9 mouse cellular contexts compared by ENCODE assay signal in genomic region chr14:8095562-8095950, GRCm38 (mm10). TPM values are rescaled to one million over a fixed set of nuclear protein-coding genes. Genes with fewer than 3 reads are reported as not detected.
DNase-seq lines count a peak whose midpoint lies in the region; ATAC-seq and TF ChIP-seq lines count a peak whose summit lies in the region.
"Had no signal": no experiment of that assay in that cellular context is flagged by ENCODE, and none has a peak within 500 bp of the region (broad histone marks: within the 10 kb centered on the region; RNA-seq: fewer than 3 reads in every experiment).

No protein-coding gene starts in this region.

- DNase-seq in adrenal gland, adult (ENCODE audit: inconsistent age in 2 of 2, low spot score in 1 of 2) = peak; percentile 59 to 88
- DNase-seq in adrenal gland, adult 8-10 months = no peak
- DNase-seq in kidney, postnatal 0 days (ENCODE audit: low spot score) = peak; percentile 49
- no peak for DNase-seq in right cerebral cortex, postnatal 4 days
- no peak for DNase-seq in left cerebral cortex, postnatal 10 days (ENCODE audit: extremely low spot score in 1 of 2, low spot score in 2 of 2)
- DNase-seq in Muller cell, postnatal 12 days (ENCODE audit: inconsistent ontology term) = no peak

- H3K9ac ChIP-seq in heart, embryonic 14.5 days (ENCODE audit: low read length) = peak overlapping the region; percentile 46; the same call in 1 of the 2 replicates
- H3K9ac ChIP-seq in kidney, postnatal 0 days (ENCODE audit: low read depth, low read length) = no peak overlapping the region

- H3K79me2 ChIP-seq in macrophage (ENCODE audit: inconsistent target) = peaks cover 21% of the 10 kb centered on the region

- H3K4me2 ChIP-seq in heart, embryonic 14.5 days (ENCODE audit: low read length) = peak overlapping the region; percentile 9; the same call in 1 of the 2 replicates
- peak overlapping the region; percentile 27; the same call in 1 of the 2 replicates for H3K4me2 ChIP-seq in kidney, postnatal 0 days (ENCODE audit: low read length)

- peaks cover 9% of the 10 kb centered on the region for H3K36me3 ChIP-seq in heart, embryonic 14.5 days (ENCODE audit: control insufficient read depth, insufficient read depth, low read length)
- H3K36me3 ChIP-seq in kidney, postnatal 0 days (ENCODE audit: insufficient read depth, low read length) = no peaks in the 10 kb centered on the region
- peaks cover under 1% of the 10 kb centered on the region; the same call in 1 of the 2 replicates for H3K36me3 ChIP-seq in macrophage (ENCODE audit: inconsistent target)

- H3K9me3 ChIP-seq in heart, embryonic 14.5 days (ENCODE audit: control insufficient read depth, low read length) = no peaks in the 10 kb centered on the region
- no peaks in the 10 kb centered on the region for H3K9me3 ChIP-seq in kidney, postnatal 0 days (replicated peaks; ENCODE audit: low read length)
- H3K9me3 ChIP-seq: midbrain, embryonic 10.5 days had no signal

- WGBS in heart, embryonic 14.5 days = 48% methylated on average over 7 of the region's 7 CpGs
- 59% methylated on average over 7 of the region's 7 CpGs for WGBS in kidney, postnatal 0 days
- WGBS in macrophage (ENCODE audit: missing documents) = 30% methylated on average over 7 of the region's 7 CpGs

- peaks cover 4 to 5% of the 10 kb centered on the region in 2 experiments; a peak in 2 of 4 replicates for H3K4me1 ChIP-seq in heart, embryonic 14.5 days (ENCODE audit: control insufficient read depth in 2 of 2, insufficient read depth in 2 of 2, low read length in 2 of 2)
- 0 out of 2 replicates have a peak, but pooled peaks cover 3% of the 10 kb centered on the region for H3K4me1 ChIP-seq in kidney, postnatal 0 days (replicated peaks; ENCODE audit: insufficient read depth, low read length)

- peak overlapping the region; percentile 33 to 53 for H3K27ac ChIP-seq in heart, embryonic 14.5 days (replicated peaks in 1 of 2; ENCODE audit: control insufficient read depth in 1 of 2, insufficient read depth in 1 of 2, low read depth in 2 of 2, low read length in 2 of 2)
- peak overlapping the region; percentile 39; the same call in 1 of the 2 replicates for H3K27ac ChIP-seq in kidney, postnatal 0 days
- peak overlapping the region; percentile 89 for H3K27ac ChIP-seq in macrophage
- H3K27ac ChIP-seq: midbrain, embryonic 10.5 days had no signal

- no peak for ATAC-seq in heart, embryonic 14.5 days (ENCODE audit: insufficient number of reproducible peaks, insufficient read depth, low FRiP score, low read depth)
- no peak for ATAC-seq in kidney, postnatal 0 days (replicated peaks; ENCODE audit: low FRiP score, low read depth)

- H3K27me3 ChIP-seq in heart, embryonic 14.5 days (ENCODE audit: control insufficient read depth, insufficient read depth, low read length) = no peaks in the 10 kb centered on the region
- H3K27me3 ChIP-seq in kidney, postnatal 0 days (ENCODE audit: insufficient read depth, low read length) = no peaks in the 10 kb centered on the region

- intact Hi-C loops in left cerebral cortex, postnatal 10 days (cut with DNase I) = loop anchor here (5.0 kb wide), 1 partner anchor 62 kb away; no protein-coding TSS in a partner anchor

- no peak for TF ChIP-seq CTCF in kidney, postnatal 0 days (IDR thresholded peaks at IDR 0.05; ENCODE audit: low read depth)

- no peak overlapping the region for H3K4me3 ChIP-seq in heart, embryonic 14.5 days (ENCODE audit: control insufficient read depth in 1 of 2, insufficient read depth in 1 of 2, low read depth in 1 of 2, low read length in 2 of 2)
- H3K4me3 ChIP-seq in kidney, postnatal 0 days (replicated peaks; ENCODE audit: low read depth, low read length) = no peak overlapping the region
- H3K4me3 ChIP-seq in macrophage (ENCODE audit: inconsistent target) = no peak overlapping the region; the same call in 1 of the 2 replicates
- H3K4me3 ChIP-seq: midbrain, embryonic 10.5 days had no signal

RNA-seq across cellular contexts. Expression of gene Pxk, which starts 2.5 kb away (rescaled TPM):
- total RNA-seq in adrenal gland, adult 8-10 months (2022) = 10 to 100 TPM; 62.3 to 72.3 (median 68.1) TPM
- polyA plus RNA-seq in heart, embryonic 14.5 days (2014; fragmentation: Nextera tagmentation; extraction: Ambion mirVana) = 30.2 and 32.9 TPM in 2 replicates
- 39.4 and 41.7 TPM in 2 replicates for polyA plus RNA-seq in kidney, postnatal 0 days (2015; fragmentation: Nextera tagmentation; extraction: Ambion mirVana)
- total RNA-seq in macrophage (2018; cell fraction: chromatin; rRNA removed) = 10 to 100 TPM; 37.6 to 96.2 (median 71.8) TPM
- total RNA-seq in macrophage (2018; cell fraction: cytosol; rRNA removed) = 10 to 100 TPM; 27.4 to 57.7 (median 40.3) TPM
- 10 to 100 TPM; 28.0 to 76.9 (median 53.0) TPM for total RNA-seq in macrophage (2018; cell fraction: nucleus; rRNA removed)
- 30.9 to 55.5 TPM (median 34.0 TPM) in 3 replicates for polyA plus RNA-seq in macrophage (2018)
- 10 to 100 TPM; 27.4 to 29.6 TPM for total RNA-seq in left cerebral cortex, postnatal 10 days (2021)

RNA-seq across cellular contexts. Expression of gene Rpp14, which starts 15.4 kb away (rescaled TPM):
- total RNA-seq in adrenal gland, adult 8-10 months (2022) = 10 to 100 TPM; 35.2 to 44.8 (median 41.3) TPM
- polyA plus RNA-seq in heart, embryonic 14.5 days (2014; fragmentation: Nextera tagmentation; extraction: Ambion mirVana) = 46.5 and 47.0 TPM in 2 replicates
- 58.9 and 61.8 TPM in 2 replicates for polyA plus RNA-seq in kidney, postnatal 0 days (2015; fragmentation: Nextera tagmentation; extraction: Ambion mirVana)
- 10 to 100 TPM in 1 of 26 experiments, 1 to 10 TPM in 22, under 1 TPM in 3; 0.38 to 11.4 (median 3.0) TPM for total RNA-seq in macrophage (2018; cell fraction: chromatin; rRNA removed)
- 10 to 100 TPM in 23 of 26 experiments, 1 to 10 TPM in 3; 7.6 to 22.7 (median 14.1) TPM for total RNA-seq in macrophage (2018; cell fraction: cytosol; rRNA removed)
- 10 to 100 TPM in 4 of 26 experiments, 1 to 10 TPM in 22; 2.1 to 18.3 (median 5.1) TPM for total RNA-seq in macrophage (2018; cell fraction: nucleus; rRNA removed)
- polyA plus RNA-seq in macrophage (2018) = 13.0 to 22.4 TPM (median 17.1 TPM) in 3 replicates
- 10 to 100 TPM; 22.2 to 28.3 TPM for total RNA-seq in left cerebral cortex, postnatal 10 days (2021)

Comparison
In these comparisons a context has a peak if more than half of its experiments do, and no peak if none do; other contexts are left out.
1. DNase-seq: peak in adrenal gland, adult (2 of 2) and kidney, postnatal 0 days (single experiment); none in adrenal gland, adult 8-10 months (single experiment), right cerebral cortex, postnatal 4 days (single experiment), left cerebral cortex, postnatal 10 days (0 of 2) and Muller cell, postnatal 12 days (single experiment).
2. H3K27ac ChIP-seq: peak in every context shown above with its lines; median percentile 89 in macrophage; 43 in heart, embryonic 14.5 days; 39 in kidney, postnatal 0 days.